Mouse (Mus musculus) midbrain, embryonic 11.5 days (tissue): ENCODE results near the gene Cfap77. TPM values are rescaled to one million over a fixed set of nuclear protein-coding genes. Genes with fewer than 3 reads are reported as not detected.

Experiments
- ATAC-seq: fragments of 200-750 bp; cut with Nextera tagmentation; 2 replicates; pipeline ENCODE4 v1.8.0; 2017; ENCODE audit warnings: moderate TSS enrichment, moderate library complexity; ENCODE audit not compliant: low FRiP score
- DNase-seq: peaks from one replicate; pipeline ENCODE4 v3.0.0; 2015; ENCODE audit warnings: low spot score; ENCODE audit errors: missing footprints
- H3K27ac ChIP-seq: fragments of 300-500 bp; sonication (generic); 2 replicates; pipeline ENCODE4 v1.5.1; 2014; ENCODE audit warnings: low read depth, low read length
- H3K27me3 ChIP-seq: fragments of 300-500 bp; sonication (generic); 2 replicates; pipeline ENCODE4 v1.6.1; 2014; ENCODE audit warnings: mild to moderate bottlenecking, low read length, moderate library complexity, mixed read lengths; ENCODE audit not compliant: control insufficient read depth, insufficient read depth
- H3K36me3 ChIP-seq: fragments of 300-500 bp; sonication (generic); 2 replicates; pipeline ENCODE4 v1.6.1; 2014; ENCODE audit warnings: mild to moderate bottlenecking, low read length, moderate library complexity, mixed read lengths; ENCODE audit not compliant: control insufficient read depth, insufficient read depth
- H3K4me1 ChIP-seq: fragments of 300-500 bp; sonication (generic); 2 replicates; pipeline ENCODE4 v1.6.1; 2014; ENCODE audit warnings: low read length; ENCODE audit not compliant: control insufficient read depth, insufficient read depth
- H3K4me2 ChIP-seq: fragments of 300-500 bp; sonication (generic); 2 replicates; pipeline ENCODE4 v1.6.1; 2014; ENCODE audit warnings: mild to moderate bottlenecking, moderate library complexity
- H3K4me3 ChIP-seq: fragments of 300-500 bp; sonication (generic); 2 replicates; pipeline ENCODE4 v1.5.1; 2014; ENCODE audit warnings: low read depth, low read length
- H3K9ac ChIP-seq: fragments of 300-500 bp; sonication (generic); 2 replicates; pipeline ENCODE4 v1.6.1; 2014; ENCODE audit warnings: low read length
- H3K9me3 ChIP-seq: fragments of 300-500 bp; sonication (generic); 2 replicates; pipeline ENCODE4 v1.6.1; 2016; ENCODE audit warnings: low read length; ENCODE audit not compliant: control insufficient read depth
- WGBS: fragments of 180-500 bp; shearing (Covaris S2); extraction: QIAGEN DNeasy Blood & Tissue Kit; methylation state at CpG from one replicate; pipeline ENCODE4 v1.1.7; 2014; 5-methylcytosine and 5-hydroxymethylcytosine counted together
- polyA plus RNA-seq: library from polyadenylated mRNA; unstranded; fragments of >200 nt; fragmentation: Nextera tagmentation; extraction: Ambion mirVana; gene quantifications from 2 replicates; pipeline ENCODE4 v1.2.1, GENCODE M21; 2014

Cfap77 gene
- polyA plus RNA-seq, 1 experiment from 2014 or later: 0.77 TPM

DNA sequence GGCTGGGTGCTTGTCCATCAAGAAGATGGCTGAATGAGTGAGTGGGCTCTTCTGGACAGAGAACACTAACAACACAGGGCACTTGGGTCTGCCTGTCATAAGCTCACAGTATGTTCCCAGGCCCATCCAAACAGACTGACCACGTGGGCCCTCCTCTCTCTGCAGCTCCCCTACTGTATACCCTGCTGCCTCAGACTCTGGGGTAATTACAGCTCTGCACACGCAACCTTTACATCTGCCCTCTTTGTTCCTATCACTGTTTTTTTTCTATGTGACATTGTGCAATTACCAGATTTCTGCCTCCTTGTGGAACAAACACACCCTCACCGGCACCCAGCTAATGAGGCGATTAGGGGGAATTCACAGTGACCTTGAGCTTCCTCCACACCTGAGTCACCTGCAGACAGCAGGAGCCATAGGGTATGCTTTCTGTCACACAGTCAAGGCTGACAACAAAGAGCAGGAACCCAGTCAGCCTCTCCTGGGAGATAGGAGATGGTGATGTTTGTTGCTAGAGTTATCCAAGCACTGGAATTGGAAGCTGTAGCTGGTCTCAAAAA, 157.4 kb downstream of the Cfap77 start:
- H3K27ac ChIP-seq: no peak overlapping the region
- DNase-seq: no peak
- H3K9me3 ChIP-seq: no peaks in the 10 kb centered on the region
- no peak for ATAC-seq
- peaks cover 16% of the 10 kb centered on the region for H3K4me1 ChIP-seq
- whole genome bisulfite sequencing: 84% methylated on average over 4 of the region's 4 CpGs
- H3K4me3 ChIP-seq: no peak overlapping the region
- peaks cover 56% of the 10 kb centered on the region for H3K27me3 ChIP-seq
- no peak overlapping the region for H3K4me2 ChIP-seq
- no peak overlapping the region for H3K9ac ChIP-seq
- no peaks in the 10 kb centered on the region for H3K36me3 ChIP-seq

DNA sequence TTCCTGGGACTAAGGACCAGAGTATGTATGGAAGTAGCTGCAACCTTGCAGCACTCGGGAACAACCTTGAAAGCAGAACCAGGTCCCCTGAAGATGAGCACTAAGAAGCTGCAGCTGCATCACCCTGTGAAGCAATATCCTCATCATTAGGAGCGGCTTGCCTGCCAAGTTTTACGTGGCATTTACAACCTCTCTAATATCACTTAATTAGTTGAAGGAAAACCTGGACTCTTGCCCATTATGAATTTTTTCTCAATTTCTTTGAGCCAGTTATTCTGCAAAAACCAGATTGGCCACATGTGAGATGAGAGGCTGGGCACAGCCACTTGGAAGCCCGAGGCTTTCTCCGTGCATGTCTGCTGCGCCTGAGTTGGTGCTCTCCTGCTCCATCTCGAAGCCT, 159.0 kb downstream of the Cfap77 start:
- DNase-seq: no peak
- no peaks in the 10 kb centered on the region for H3K9me3 ChIP-seq
- H3K36me3 ChIP-seq: no peaks in the 10 kb centered on the region
- peaks cover 41% of the 10 kb centered on the region for H3K27me3 ChIP-seq
- peaks cover 18% of the 10 kb centered on the region for H3K4me1 ChIP-seq
- H3K4me3 ChIP-seq: no peak overlapping the region
- no peak overlapping the region for H3K4me2 ChIP-seq
- H3K27ac ChIP-seq: no peak overlapping the region
- WGBS: 97% methylated on average over 7 of the region's 7 CpGs
- no peak for ATAC-seq
- no peak overlapping the region for H3K9ac ChIP-seq

DNA sequence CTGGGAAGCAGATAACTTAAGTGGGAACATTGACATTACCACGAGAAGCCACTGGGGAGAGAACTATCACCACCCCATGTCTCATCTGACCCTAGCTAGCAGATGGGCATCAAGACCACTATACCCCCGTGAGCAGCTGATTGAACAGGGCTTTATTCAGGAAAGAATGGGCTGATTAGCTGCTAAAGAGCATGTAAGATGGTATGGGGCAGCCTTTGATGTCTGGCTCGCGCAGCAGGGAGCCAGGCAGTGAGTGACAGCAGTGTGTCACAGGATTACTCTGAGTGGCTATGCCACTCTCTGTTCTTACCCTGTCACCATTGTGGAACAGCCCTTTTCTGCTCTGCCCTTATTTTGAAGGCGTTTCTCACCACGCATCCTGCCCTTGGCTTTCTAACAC, 161.3 kb downstream of the Cfap77 start:
- H3K4me1 ChIP-seq: peaks cover 20% of the 10 kb centered on the region
- ATAC-seq (peak; percentile 71; the same call in 1 of the 2 replicates), DNase-seq (peak; percentile 86)
- H3K9me3 ChIP-seq: no peaks in the 10 kb centered on the region
- no peak overlapping the region for H3K27ac ChIP-seq
- no peaks in the 10 kb centered on the region for H3K36me3 ChIP-seq
- peaks cover 23% of the 10 kb centered on the region; the same call in 1 of the 2 replicates for H3K27me3 ChIP-seq
- H3K4me2 ChIP-seq: no peak overlapping the region
- H3K4me3 ChIP-seq: no peak overlapping the region
- WGBS: 19% methylated on average over 6 of the region's 6 CpGs
- no peak overlapping the region for H3K9ac ChIP-seq

DNA sequence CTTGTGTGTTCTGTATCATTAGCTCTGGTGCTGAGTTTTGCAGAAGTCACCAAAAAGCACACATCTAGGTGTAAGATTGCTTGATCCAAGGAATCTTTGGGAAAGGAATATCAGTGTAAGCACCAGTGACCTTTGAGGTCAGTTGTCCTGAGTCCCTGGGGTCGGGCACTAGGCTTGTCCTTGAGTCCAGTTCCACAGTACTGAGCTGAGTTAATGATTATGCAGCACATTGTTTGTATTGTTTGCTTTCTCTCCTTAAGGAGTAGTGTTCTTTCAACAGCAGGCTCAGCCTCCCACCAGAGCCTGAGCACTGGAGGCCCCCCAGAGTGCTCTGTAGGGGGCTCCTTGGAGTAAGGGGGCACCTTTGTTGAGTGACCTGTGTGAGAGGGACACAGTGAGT, 162.1 kb downstream of the Cfap77 start:
- Histone ChIP-seq H3K9ac (no peak overlapping the region), H3K36me3 (no peaks in the 10 kb centered on the region), H3K9me3 (no peaks in the 10 kb centered on the region), H3K4me2 (no peak overlapping the region), H3K4me3 (no peak overlapping the region), H3K27me3 (peaks cover 23% of the 10 kb centered on the region; the same call in 1 of the 2 replicates), H3K4me1 (peaks cover 20% of the 10 kb centered on the region), H3K27ac (0 out of 2 replicates have a peak overlapping the region, but pooled peaks have one; percentile 5)
- WGBS: 16% methylated on average over 1 of the region's 1 CpGs
- no peak for ATAC-seq
- DNase-seq: no peak

DNA sequence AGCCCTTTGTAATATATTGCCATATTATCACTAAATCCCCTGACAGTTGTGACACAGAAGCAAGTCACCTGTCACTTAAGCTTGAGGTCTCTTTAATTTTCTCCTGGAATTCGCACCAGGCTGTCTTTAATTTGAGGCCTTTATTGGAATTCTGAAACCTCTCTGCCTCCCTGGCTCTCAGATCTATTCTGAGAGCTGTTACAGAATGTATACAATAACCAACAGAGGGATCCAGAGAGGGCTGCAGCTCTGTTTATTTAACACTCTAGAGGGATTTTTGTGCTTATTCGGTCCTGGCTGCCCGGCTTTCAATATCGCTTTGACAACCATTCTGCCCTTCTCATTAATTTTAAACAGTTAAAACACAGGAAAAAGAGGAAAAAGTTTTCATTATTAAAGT, 170.0 kb downstream of the Cfap77 start:
- DNase-seq (no peak), ATAC-seq (no peak)
- Histone ChIP-seq H3K4me2 (no peak overlapping the region), H3K9me3 (no peaks in the 10 kb centered on the region), H3K4me3 (no peak overlapping the region), H3K27ac (no peak overlapping the region), H3K9ac (no peak overlapping the region), H3K27me3 (no peaks in the 10 kb centered on the region), H3K36me3 (no peaks in the 10 kb centered on the region), H3K4me1 (peaks cover 3% of the 10 kb centered on the region; the same call in 1 of the 2 replicates)
- WGBS: 52% methylated on average over 4 of the region's 4 CpGs

DNA sequence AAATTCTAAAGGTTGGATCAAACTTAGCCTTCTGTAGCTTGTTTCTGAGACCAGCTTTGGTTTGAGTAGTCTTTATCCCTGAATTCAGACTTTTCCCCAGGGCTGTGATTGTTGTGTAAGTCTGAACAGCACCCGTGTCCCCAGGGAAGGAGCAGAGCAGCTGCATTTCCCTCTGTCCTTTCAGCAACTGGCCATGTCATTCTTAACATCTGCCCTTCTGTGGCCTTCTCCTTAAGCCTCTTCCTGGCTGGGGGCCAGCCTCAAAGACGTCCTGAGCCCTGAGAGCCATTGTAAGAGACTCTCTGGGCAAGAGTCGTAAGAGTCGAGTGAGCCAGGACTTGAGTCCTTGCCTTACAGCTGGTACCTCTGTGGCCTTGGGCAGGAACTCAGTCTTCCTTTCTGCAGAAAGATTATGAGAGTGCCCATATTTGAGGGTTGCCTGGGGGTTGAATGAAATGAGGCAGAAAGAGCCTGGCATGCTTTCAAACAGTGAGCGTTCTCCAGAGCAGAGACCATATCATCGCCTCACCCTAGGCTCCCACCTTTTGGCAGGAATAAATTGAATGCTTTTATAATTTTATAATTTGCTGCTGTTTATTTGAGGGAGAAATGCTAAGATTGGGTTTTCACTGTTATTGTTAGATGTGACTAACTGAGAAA, 171.9 kb downstream of the Cfap77 start:
- no peak for DNase-seq
- no peaks in the 10 kb centered on the region for H3K36me3 ChIP-seq

DNA sequence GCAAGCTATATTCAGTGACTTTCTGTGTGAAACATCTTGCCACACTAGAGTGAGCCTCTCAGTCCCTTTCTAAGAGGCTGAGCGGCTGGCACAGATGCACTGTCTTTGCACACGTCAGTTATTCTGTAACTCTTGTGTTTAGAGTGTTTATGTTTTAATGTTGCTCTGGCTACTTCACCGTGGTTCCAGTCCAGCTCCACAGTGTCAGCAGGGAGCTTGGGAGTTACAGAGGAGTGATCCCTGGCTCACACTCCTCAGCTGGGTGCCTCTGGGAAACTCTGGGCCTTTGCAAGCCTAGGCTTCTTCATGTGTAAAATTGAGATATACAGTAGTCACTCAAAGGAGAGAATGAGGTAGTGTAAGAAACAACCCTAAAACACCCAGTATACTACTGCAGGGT, 172.8 kb downstream of the Cfap77 start:
- H3K36me3 ChIP-seq: no peaks in the 10 kb centered on the region; the same call in 1 of the 2 replicates
- H3K9ac ChIP-seq: no peak overlapping the region
- H3K4me2 ChIP-seq: no peak overlapping the region
- 87% methylated on average over 3 of the region's 3 CpGs for WGBS
- DNase-seq (no peak), ATAC-seq (no peak)
- no peaks in the 10 kb centered on the region for H3K27me3 ChIP-seq
- H3K9me3 ChIP-seq: no peaks in the 10 kb centered on the region
- no peak overlapping the region for H3K27ac ChIP-seq
- no peak overlapping the region for H3K4me3 ChIP-seq
- H3K4me1 ChIP-seq: no peaks in the 10 kb centered on the region

More for the DNA sequence above, 171.9 kb downstream of the Cfap77 start:
- Histone ChIP-seq H3K27me3 (no peaks in the 10 kb centered on the region), H3K4me1 (no peaks in the 10 kb centered on the region), H3K4me2 (no peak overlapping the region), H3K9ac (no peak overlapping the region), H3K9me3 (no peaks in the 10 kb centered on the region), H3K4me3 (no peak overlapping the region), H3K27ac (no peak overlapping the region)
- 64% methylated on average over 6 of the region's 6 CpGs for WGBS
- no peak for ATAC-seq

DNA sequence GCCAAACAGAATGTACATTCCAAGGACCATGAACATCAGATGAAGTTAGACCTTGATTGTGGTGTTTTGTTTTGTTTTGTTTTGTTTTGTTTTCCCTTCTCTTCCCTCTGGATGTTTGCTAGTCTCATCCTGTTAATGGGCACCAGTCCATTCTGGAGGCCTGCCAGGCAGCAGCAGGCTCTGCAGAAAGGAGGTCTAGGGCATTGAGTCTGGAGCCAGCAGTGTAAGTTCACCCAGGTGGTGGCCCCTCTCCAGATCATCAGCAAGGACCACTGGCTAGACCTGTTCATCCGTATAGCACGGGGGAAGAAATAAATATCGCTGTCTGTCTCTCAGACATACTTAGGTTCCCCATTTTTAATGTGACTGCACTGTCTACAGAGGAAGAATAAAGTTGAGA, 173.6 kb downstream of the Cfap77 start:
- Histone ChIP-seq H3K9me3 (no peaks in the 10 kb centered on the region), H3K4me2 (no peak overlapping the region), H3K27ac (no peak overlapping the region), H3K36me3 (no peaks in the 10 kb centered on the region; the same call in 1 of the 2 replicates), H3K4me3 (no peak overlapping the region), H3K9ac (no peak overlapping the region), H3K4me1 (no peaks in the 10 kb centered on the region), H3K27me3 (no peaks in the 10 kb centered on the region)
- 98% methylated on average over 3 of the region's 3 CpGs for WGBS
- ATAC-seq (no peak), DNase-seq (no peak)
